Mouse (Mus musculus): ENCODE measurements around the gene Cct4.

DNA sequence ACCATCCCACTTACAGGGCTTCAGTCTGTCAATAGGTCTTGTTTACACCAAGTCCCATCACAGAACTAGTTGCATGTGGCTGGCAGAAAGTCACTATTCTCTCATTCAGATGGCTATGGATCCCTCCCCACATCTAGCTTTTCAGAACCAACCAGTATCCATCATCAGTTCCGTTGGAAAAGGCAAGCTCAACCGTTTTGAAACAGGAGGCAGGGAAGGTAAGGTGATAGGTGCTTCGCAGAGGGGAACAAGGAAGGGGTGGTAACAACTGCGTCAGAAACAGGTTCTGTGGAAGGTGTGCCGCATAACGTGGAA lies 16.8 kb downstream of the Cct4 start:
- TF ChIP-seq CTCF (IDR thresholded peaks at IDR 0.05; ENCODE audit: low read depth), result no peak
- TF ChIP-seq EP300 (IDR thresholded peaks at IDR 0.05; ENCODE audit: low read depth), result no peak

Measured in liver, postnatal 0 days (tissue).